Mouse (Mus musculus) thymus, adult 2 months (tissue): ENCODE results near the gene Glod4.

Experiments used
- CTCF ChIP-seq: fragments of 200-500 bp; IDR thresholded peaks from 2 replicates; pipeline ENCODE4 v1.5.1; 2012; ENCODE audit warnings: mild to moderate bottlenecking, control low read depth, low read length, moderate library complexity, borderline replicate concordance; ENCODE audit not compliant: control insufficient read depth, poor library complexity, insufficient read depth; ENCODE audit errors: extremely low read depth
- POLR2A ChIP-seq: fragments of 200-500 bp; IDR thresholded peaks from 2 replicates; pipeline ENCODE4 v1.6.1; 2012; ENCODE audit warnings: mild to moderate bottlenecking, low read length, control low read depth, moderate library complexity; ENCODE audit not compliant: control insufficient read depth, poor library complexity, insufficient read depth; ENCODE audit errors: extremely low read depth

DNA sequence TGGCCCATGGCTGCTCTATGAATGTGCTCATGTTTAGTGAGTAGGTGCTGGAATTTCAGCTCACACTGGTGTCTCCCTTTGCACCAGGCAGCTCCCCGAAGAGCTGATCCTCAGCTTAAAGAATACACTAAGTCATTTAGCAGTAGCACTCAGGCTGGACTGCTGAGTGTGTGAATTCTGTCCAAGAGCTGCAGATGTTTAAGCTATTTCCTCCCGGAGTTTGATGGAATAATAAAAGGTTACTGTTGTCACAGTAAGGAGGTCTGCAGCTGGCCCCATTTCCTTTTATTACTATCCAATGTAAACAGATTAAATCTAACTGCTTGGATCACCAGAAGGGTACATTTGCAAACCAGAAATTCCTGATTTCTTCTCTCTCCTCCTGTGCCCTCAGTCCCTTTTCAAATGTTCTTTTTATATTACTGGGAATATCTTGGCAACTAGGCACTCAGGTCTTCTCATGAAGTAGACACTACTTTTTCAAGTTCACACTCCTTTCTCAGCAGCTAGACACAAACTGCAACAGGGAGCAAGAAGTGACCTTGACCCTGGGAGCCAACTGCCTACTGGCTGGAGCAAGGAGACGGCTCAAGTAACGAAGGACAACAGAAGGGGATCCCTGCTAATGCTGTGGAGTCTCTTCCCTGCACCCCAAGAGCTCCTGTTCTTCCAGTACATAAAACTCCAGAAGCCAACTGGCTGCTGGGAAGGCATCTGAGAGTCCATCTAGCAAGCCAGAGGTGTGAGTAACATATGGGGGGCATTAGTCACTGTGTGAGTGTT is 144.1 kb downstream of the Glod4 start:
- TF ChIP-seq POLR2A (no peak), CTCF (no peak)
